Mouse (Mus musculus): ENCODE measurements around the gene Camk1d. TPM values are rescaled to one million over a fixed set of nuclear protein-coding genes. Genes with fewer than 3 reads are reported as not detected.
A peak's percentile ranks its signal among the peaks of the same experiment; 100 is the strongest.

Gene Camk1d
- polyA plus RNA-seq, 1 experiment from 2014 or later: 24.7 TPM

DNA sequence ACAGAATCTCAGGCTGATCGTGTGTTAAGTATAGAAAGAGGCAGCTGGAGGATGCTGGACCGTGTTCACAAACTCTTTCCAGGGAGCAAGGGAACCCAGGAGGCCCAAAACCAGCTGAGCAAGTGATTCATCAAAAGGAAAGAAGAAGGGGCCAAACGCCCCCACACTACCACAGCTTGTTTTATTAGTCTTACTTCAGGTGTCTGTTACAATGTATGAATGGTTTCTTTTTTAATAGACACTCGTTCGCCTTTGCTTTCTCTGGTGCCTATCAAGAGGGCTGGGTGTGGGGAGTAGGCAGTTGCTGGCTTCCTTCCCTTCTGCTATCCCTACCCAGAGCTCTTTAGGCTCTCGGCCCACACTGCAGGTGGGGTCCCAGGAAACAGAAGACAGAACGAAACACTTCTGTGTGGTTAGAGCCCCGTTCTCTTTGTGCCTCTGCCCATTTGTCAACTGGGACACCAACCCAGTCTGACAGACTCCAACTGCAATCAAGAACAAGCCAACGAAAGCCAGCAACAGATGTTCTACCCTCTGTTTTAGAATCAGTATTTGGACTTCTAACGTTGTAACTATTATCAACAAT, 62.9 kb downstream of the Camk1d start:
- 65% methylated on average over 10 of the region's 10 CpGs for WGBS
- H3K9me3 ChIP-seq: no peaks in the 10 kb centered on the region
- ATAC-seq: no peak

DNA sequence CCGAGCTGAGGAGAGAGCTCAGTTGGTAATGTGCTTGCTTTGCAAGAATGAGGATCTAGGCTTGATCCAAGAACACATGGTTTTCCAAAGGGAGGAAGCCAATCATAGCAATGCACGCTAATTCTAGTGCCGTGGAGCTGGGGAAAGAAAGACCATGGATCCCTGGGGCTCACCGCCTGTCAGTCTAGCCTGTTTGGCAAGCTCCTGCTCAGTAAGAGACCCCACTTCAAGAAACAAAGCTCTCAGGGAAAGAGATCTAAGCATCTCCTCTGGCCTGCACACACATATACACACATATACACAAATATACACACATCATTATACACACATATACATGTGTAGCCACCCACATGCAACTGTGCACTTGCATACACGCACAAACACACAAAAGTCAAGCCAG, 65.1 kb downstream of the Camk1d start:
- Histone ChIP-seq H3K9ac (no peak overlapping the region), H3K4me3 (replicated peaks) (no peak overlapping the region), H3K27me3 (replicated peaks) (no peaks in the 10 kb centered on the region), H3K4me1 (replicated peaks) (no peaks in the 10 kb centered on the region), H3K9me3 (no peaks in the 10 kb centered on the region), H3K36me3 (no peaks in the 10 kb centered on the region), H3K4me2 (replicated peaks) (no peak overlapping the region), H3K27ac (no peak overlapping the region)
- ATAC-seq: no peak
- 79% methylated on average over 5 of the region's 5 CpGs for WGBS

More for the DNA sequence above, 62.9 kb downstream of the Camk1d start:
- Histone ChIP-seq H3K4me2 (replicated peaks) (no peak overlapping the region), H3K4me3 (replicated peaks) (no peak overlapping the region), H3K27me3 (replicated peaks) (no peaks in the 10 kb centered on the region), H3K36me3 (no peaks in the 10 kb centered on the region), H3K9ac (no peak overlapping the region), H3K27ac (no peak overlapping the region), H3K4me1 (replicated peaks) (no peaks in the 10 kb centered on the region)

DNA sequence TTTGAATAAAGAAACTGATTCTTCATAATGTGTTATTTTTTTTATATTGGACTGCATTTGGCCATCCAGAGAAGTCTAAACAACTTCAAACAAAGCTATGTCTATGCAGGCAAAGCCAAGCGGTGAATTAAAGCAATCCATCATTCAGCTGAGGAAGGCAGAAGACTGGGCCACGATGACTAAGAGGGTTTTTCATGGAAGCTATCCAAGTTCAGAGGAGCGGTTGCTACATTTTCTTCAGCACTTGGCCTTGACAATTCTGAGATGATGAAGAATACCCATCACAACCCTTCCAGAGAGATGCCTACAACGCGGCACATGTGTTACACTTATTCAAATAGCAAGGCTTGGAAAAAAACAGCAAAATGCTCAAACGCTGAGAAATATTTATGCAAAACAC, 65.6 kb downstream of the Camk1d start:
- H3K27ac ChIP-seq: no peak overlapping the region
- no peak for ATAC-seq
- 49% methylated on average over 6 of the region's 6 CpGs for WGBS

DNA sequence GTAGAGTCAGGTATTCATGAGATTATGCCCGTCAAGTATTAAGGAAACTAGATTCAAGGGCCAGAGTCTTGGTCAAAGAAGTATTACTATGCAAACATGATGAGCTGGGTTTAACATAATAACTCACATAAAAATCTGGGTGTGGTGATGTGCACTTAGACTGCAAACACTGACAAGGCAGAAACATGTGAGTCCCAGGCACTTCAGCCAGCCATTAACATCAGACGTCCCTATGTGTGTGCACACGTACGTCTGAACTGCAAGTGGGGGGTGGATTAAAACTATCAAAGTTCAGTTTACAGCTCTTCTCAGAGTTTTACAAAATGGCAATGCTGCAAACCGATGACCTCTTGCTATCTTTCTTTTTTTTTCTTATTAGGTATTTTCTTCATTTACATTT, 68.0 kb downstream of the Camk1d start:
- H3K4me2 ChIP-seq (replicated peaks): no peak overlapping the region
- H3K4me1 ChIP-seq (replicated peaks): peaks cover 5% of the 10 kb centered on the region; the same call in 1 of the 2 replicates
- WGBS: 62% methylated on average over 5 of the region's 5 CpGs
- H3K27me3 ChIP-seq (replicated peaks): no peaks in the 10 kb centered on the region
- no peak overlapping the region for H3K27ac ChIP-seq
- H3K9me3 ChIP-seq: no peaks in the 10 kb centered on the region
- ATAC-seq: peak; percentile 70
- H3K4me3 ChIP-seq (replicated peaks): no peak overlapping the region
- H3K36me3 ChIP-seq: no peaks in the 10 kb centered on the region
- H3K9ac ChIP-seq: no peak overlapping the region

More for the DNA sequence above, 65.6 kb downstream of the Camk1d start:
- Histone ChIP-seq H3K4me3 (replicated peaks) (no peak overlapping the region), H3K4me2 (replicated peaks) (no peak overlapping the region), H3K9ac (no peak overlapping the region), H3K9me3 (no peaks in the 10 kb centered on the region), H3K36me3 (no peaks in the 10 kb centered on the region), H3K4me1 (replicated peaks) (no peaks in the 10 kb centered on the region), H3K27me3 (replicated peaks) (no peaks in the 10 kb centered on the region)

DNA sequence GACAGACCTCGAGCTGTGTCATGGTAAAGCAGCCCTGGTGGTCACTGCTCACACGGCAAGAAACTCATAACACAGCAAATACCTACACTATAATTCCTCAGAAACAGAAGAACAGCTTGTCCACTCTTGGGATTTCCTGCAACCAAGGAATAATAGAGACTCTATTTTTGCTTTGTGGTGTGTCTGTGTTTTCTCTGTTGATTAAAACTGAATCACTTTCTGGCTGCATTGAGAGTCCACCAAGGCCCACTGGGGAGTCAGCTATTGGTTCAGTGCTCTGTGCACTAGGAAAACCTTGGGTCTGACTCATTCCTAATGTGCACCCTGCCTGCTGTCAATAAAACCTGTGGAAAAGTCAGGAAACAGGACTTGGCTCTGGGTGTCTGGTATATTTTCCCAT, 68.7 kb downstream of the Camk1d start:
- Histone ChIP-seq H3K4me3 (replicated peaks) (no peak overlapping the region), H3K9ac (no peak overlapping the region), H3K27me3 (replicated peaks) (no peaks in the 10 kb centered on the region), H3K9me3 (no peaks in the 10 kb centered on the region), H3K36me3 (no peaks in the 10 kb centered on the region), H3K4me2 (replicated peaks) (no peak overlapping the region), H3K4me1 (replicated peaks) (peaks cover 9% of the 10 kb centered on the region; the same call in 1 of the 2 replicates), H3K27ac (no peak overlapping the region)
- no peak for ATAC-seq
- 63% methylated on average over 2 of the region's 2 CpGs for WGBS

DNA sequence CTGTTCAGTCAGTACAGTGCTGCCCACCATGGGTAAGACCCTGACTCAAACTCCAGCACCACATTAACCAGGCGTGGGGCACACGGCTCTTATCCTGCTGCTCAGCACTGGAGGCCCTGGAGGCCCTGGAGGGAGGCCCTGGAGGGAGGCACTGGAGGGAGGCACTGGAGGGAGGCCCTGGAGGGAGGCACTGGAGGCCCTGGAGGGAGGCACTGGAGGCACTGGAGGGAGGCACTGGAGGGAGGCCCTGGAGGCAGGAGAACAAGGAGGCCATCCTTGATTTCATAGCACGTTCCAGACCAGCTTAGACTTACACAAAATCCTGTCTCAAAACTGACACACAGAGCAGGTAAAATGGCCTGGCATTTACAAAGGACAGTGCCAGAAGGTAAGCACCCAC, 70.4 kb downstream of the Camk1d start:
- Histone ChIP-seq H3K4me2 (replicated peaks) (no peak overlapping the region), H3K9me3 (no peaks in the 10 kb centered on the region), H3K27ac (no peak overlapping the region), H3K9ac (no peak overlapping the region), H3K27me3 (replicated peaks) (no peaks in the 10 kb centered on the region), H3K36me3 (no peaks in the 10 kb centered on the region), H3K4me1 (replicated peaks) (peaks cover 17% of the 10 kb centered on the region; the same call in 1 of the 2 replicates), H3K4me3 (replicated peaks) (no peak overlapping the region)
- WGBS: 80% methylated on average over 3 of the region's 3 CpGs
- ATAC-seq: 0 out of 2 replicates have a peak, but pooled peaks have one; percentile 13

DNA sequence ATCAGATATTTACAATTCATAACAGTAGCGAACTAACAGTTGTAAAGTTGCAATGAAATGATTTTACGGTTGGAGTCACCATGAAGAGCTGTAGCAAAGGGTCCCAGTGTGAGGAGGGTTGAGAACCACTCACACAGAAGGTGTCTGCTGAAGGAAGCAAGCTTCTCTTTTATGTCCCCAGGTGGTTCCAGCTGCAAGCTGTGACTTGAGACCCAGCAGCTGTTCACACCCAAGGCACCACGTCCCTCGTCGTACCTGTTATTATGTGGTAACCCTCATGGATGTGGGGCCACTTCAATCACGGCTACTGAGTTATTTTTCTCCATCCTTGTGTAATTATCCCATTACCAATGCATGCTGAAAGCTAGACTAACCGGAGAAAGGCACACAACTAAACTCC, 71.1 kb downstream of the Camk1d start:
- ATAC-seq: no peak
- Histone ChIP-seq H3K9me3 (no peaks in the 10 kb centered on the region), H3K4me2 (replicated peaks) (no peak overlapping the region), H3K4me1 (replicated peaks) (peaks cover 17% of the 10 kb centered on the region; the same call in 1 of the 2 replicates), H3K4me3 (replicated peaks) (no peak overlapping the region), H3K36me3 (no peaks in the 10 kb centered on the region), H3K27ac (no peak overlapping the region), H3K9ac (no peak overlapping the region), H3K27me3 (replicated peaks) (no peaks in the 10 kb centered on the region)
- 66% methylated on average over 7 of the region's 7 CpGs for WGBS

DNA sequence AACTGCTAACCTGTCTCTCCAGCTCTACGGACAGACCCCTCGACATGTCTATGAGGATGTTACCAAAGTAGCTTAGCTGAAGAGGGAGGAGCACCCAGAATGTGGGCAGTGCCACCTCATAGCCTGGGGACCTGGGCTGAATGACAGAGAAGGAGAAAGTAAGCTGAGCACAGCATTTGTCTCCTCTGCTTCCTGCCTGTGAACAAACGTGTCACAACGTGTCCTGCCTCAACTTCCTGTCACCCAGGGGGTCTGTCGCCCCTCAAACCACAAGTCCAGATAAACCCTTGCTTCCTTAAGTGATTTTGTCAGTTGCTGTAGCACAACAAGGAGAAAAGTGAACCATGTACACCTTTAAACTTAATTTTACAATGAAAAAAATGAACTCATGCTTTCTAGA, 71.7 kb downstream of the Camk1d start:
- H3K4me1 ChIP-seq (replicated peaks): peaks cover 17% of the 10 kb centered on the region; the same call in 1 of the 2 replicates
- no peaks in the 10 kb centered on the region for H3K27me3 ChIP-seq (replicated peaks)
- no peak overlapping the region for H3K4me2 ChIP-seq (replicated peaks)
- ATAC-seq: no peak
- no peaks in the 10 kb centered on the region for H3K36me3 ChIP-seq
- no peak overlapping the region for H3K27ac ChIP-seq
- no peak overlapping the region for H3K9ac ChIP-seq
- H3K9me3 ChIP-seq: no peaks in the 10 kb centered on the region
- no peak overlapping the region for H3K4me3 ChIP-seq (replicated peaks)
- WGBS: 49% methylated on average over 5 of the region's 5 CpGs

DNA sequence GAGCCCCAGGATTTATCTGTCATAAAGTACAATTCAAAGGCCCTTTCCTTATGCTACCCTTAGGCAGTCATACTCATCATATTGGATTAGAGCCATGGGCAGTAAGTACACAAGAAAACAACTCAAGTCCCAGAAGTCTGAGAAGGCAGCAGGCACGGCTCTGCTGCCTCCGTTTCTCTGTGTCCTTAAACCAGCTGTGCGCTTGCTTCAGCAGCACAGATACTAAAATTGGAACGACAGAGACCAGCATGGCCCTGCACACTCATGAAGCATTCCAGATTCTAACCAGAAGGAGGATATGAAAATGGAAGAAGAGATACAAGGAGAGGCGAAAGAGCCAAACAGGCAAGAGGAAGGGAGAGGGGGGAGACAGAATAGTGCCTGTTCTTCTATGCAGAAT, 72.6 kb downstream of the Camk1d start:
- Histone ChIP-seq H3K9me3 (no peaks in the 10 kb centered on the region), H3K36me3 (no peaks in the 10 kb centered on the region), H3K4me1 (replicated peaks) (peaks cover 17% of the 10 kb centered on the region; the same call in 1 of the 2 replicates), H3K4me3 (replicated peaks) (no peak overlapping the region), H3K9ac (no peak overlapping the region), H3K4me2 (replicated peaks) (no peak overlapping the region), H3K27ac (no peak overlapping the region), H3K27me3 (replicated peaks) (no peaks in the 10 kb centered on the region)
- no peak for ATAC-seq
- WGBS: 50% methylated on average over 5 of the region's 5 CpGs

DNA sequence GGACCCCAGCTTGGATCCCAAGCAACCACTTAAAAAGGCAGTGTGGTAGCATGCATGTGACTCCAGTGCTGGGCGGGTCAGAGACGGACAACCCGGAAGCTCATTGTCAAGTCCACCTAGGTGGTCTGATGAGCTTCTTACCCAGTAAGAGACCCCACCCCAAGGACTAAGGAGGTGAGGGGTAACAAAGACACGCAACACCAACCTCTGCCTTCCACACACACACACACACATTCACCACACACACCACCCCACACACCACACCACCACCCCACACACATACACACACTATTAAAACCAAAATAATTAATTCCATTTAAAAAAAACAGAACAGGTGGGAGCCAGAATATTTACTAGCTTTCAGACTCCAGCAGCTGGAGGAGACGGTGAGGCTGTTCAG, 73.7 kb downstream of the Camk1d start:
- no peak overlapping the region for H3K9ac ChIP-seq
- no peaks in the 10 kb centered on the region for H3K9me3 ChIP-seq
- 0 out of 2 replicates have a peak overlapping the region, but pooled peaks have one; percentile 18 for H3K4me2 ChIP-seq (replicated peaks)
- H3K4me1 ChIP-seq (replicated peaks): peaks cover 17% of the 10 kb centered on the region; the same call in 1 of the 2 replicates
- H3K36me3 ChIP-seq: no peaks in the 10 kb centered on the region
- H3K4me3 ChIP-seq (replicated peaks): no peak overlapping the region
- no peaks in the 10 kb centered on the region for H3K27me3 ChIP-seq (replicated peaks)
- WGBS: 78% methylated on average over 5 of the region's 5 CpGs
- no peak overlapping the region for H3K27ac ChIP-seq
- no peak for ATAC-seq

DNA sequence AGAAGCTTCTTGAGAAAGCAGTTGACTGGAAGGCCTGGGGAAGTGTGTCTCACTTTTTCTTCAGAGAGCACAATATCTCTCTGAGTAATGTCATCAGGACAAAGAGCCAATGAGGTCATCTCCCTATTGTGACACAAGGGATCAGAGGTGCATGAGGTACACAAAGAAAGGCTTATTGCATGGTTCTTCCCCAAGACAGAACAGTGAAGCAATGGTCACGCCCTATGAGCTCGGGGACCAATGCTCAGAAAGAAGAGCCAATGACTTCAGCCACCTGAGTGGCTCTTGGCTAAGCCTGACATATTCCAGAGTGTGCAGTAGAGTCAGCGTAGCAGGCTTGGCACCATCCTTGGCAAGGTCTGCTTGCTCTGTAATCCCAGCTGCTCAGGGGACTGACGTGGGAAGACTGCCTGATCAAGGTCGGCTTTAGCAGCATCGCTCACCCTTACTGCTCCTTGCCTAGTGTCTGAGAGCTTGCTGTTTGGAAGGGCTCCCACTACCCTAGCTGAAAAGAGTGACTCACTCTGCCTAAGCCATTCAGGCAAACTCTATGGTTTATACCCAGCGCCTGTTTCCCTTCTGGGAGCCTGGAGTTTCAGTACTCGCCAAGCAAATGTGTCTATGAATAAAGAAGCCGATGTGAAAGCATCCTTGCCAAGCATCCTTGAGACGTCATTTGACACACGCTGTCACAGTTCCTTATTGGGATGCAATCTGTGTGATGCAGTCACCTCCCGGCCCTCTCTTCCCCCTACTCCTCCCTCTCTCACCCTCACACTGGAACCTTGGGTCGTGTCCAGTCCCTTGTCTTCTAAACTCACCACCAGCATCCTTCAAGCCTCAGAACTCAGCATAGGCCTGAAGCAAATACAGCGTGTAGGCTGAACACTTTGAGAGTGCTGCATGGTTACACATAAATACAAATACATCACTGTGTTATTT, 77.2 kb downstream of the Camk1d start:
- no peak overlapping the region for H3K27ac ChIP-seq
- ATAC-seq: peak; percentile 35; the same call in 1 of the 2 replicates
- H3K4me3 ChIP-seq (replicated peaks): no peak overlapping the region
- no peaks in the 10 kb centered on the region for H3K9me3 ChIP-seq
- no peak overlapping the region for H3K4me2 ChIP-seq (replicated peaks)
- H3K36me3 ChIP-seq: no peaks in the 10 kb centered on the region
- WGBS: 86% methylated on average over 14 of the region's 14 CpGs
- H3K4me1 ChIP-seq (replicated peaks): peaks cover 17% of the 10 kb centered on the region; the same call in 1 of the 2 replicates
- H3K27me3 ChIP-seq (replicated peaks): no peaks in the 10 kb centered on the region
- no peak overlapping the region for H3K9ac ChIP-seq

DNA sequence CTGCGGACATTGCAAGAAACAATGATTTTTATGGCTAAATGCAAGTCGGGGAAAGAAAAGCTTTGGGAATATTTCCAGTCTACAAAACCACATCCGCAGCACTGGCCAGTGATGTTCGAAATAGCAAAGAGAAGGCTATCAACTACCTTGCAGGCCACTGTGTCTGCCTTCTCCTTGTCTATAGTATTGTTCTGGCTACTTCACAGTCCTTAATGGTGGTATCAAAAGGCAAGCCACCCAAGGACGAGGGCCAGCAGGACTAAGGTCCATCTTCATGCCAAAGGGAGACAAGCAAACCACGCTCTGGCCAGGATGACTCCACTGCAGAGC, 82.0 kb downstream of the Camk1d start:
- H3K36me3 ChIP-seq: no peaks in the 10 kb centered on the region
- H3K9ac ChIP-seq: no peak overlapping the region
- WGBS: 66% methylated on average over 6 of the region's 6 CpGs
- H3K27ac ChIP-seq: no peak overlapping the region
- H3K4me1 ChIP-seq (replicated peaks): peaks cover 3% of the 10 kb centered on the region; the same call in 1 of the 2 replicates
- H3K4me2 ChIP-seq (replicated peaks): no peak overlapping the region
- no peak for ATAC-seq
- H3K27me3 ChIP-seq (replicated peaks): no peaks in the 10 kb centered on the region
- no peak overlapping the region for H3K4me3 ChIP-seq (replicated peaks)
- no peaks in the 10 kb centered on the region for H3K9me3 ChIP-seq
